Mouse (Mus musculus): ENCODE results near the gene Smim24. TPM values are rescaled to one million over a fixed set of nuclear protein-coding genes. Genes with fewer than 3 reads are reported as not detected.

Smim24 gene
- total RNA-seq (2015; ENCODE audit: low replicate concordance) (5.4 TPM in 1 of 2 replicates, not detected in the other), total RNA-seq (2017; ENCODE audit: low replicate concordance) (1.8 and 3.8 TPM in 2 replicates)

DNA sequence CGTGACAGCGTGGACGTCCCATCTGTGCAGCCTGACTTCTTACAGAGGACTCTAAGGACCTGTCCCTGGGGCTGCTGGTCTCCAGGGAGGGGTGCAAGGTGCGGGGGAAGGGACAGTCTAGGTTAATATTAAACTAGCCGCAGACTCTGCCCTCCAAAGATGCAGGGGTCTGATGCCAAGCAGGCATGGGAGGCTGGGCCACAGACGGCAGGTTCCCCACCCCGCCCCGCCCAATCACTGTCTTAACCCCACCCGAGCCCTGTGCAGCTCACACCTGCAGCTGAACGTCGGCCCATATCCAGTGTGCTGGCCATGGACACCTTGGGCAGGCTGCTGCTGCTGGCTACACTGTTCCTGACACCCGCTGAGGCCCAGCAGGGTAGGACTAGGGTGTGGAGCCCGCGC lies at the start of gene Smim24:
TSS of gene Smim24 (plus strand) at position 271 of the 405 bp plus-strand sequence.
- no peak for ATAC-seq (replicated peaks; ENCODE audit: low FRiP score, poor library complexity, severe bottlenecking)

- no peak for ATAC-seq (replicated peaks; ENCODE audit: low FRiP score, poor library complexity, severe bottlenecking)
Observed at GRCm38 (mm10) chr10:81344421-81345161, 48.3 kb upstream of the Smim24 start.

GRCm38 (mm10) chr10:81345162-81345534 lies 47.7 kb upstream of the Smim24 start:
- no peak for ATAC-seq (replicated peaks; ENCODE audit: low FRiP score, poor library complexity, severe bottlenecking)

DNA sequence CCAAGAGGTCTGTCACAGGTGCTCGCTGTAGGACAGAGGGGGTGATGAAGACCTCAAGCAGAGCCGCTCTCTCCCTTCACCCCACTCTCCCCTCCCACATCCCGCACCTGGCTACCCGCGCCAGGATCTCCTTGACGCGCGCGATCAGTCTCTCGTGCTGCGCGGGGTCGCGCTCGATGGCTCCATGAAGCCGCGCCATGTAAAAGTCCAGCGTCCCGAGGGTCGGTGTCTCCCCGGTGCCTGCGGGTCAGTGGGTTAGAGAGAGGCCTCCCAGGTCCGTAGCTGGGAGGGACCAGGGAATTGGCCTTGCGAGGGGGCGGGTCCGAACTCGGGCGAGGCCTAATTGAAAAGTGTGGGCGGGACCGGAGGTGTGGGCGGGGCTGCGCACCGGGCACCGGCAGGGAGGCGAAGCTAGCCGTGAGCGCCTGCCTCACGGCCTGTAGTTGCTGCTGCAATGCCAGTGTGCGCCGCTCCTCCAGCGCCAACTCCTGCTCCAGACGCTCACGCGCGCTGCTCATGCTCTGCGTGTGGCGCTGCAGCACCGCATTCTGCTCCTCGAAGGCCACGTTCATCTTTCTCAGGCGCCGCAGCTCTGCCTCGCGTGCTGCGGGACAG lies 46.3 kb upstream of the Smim24 start:
- peak; percentile 59 for ATAC-seq (replicated peaks; ENCODE audit: low FRiP score, poor library complexity, severe bottlenecking)

GRCm38 (mm10) chr10:81349146-81349545 lies 43.7 kb upstream of the Smim24 start:
- peak; percentile 60 for ATAC-seq (replicated peaks; ENCODE audit: low FRiP score, poor library complexity, severe bottlenecking)

- no peak for ATAC-seq (replicated peaks; ENCODE audit: low FRiP score, poor library complexity, severe bottlenecking)
Observed at GRCm38 (mm10) chr10:81349961-81350350, 42.9 kb upstream of the Smim24 start.

- ATAC-seq (replicated peaks; ENCODE audit: low FRiP score, poor library complexity, severe bottlenecking), result peak; percentile 80
Observed at GRCm38 (mm10) chr10:81350351-81351063, 42.3 kb upstream of the Smim24 start, which contains the start of gene Hmg20b. TSS of gene Hmg20b (minus strand) at chr10:81350480.

- peak; percentile 48 for ATAC-seq (replicated peaks; ENCODE audit: low FRiP score, poor library complexity, severe bottlenecking)
Observed at GRCm38 (mm10) chr10:81351678-81352291, 41.1 kb upstream of the Smim24 start.

DNA sequence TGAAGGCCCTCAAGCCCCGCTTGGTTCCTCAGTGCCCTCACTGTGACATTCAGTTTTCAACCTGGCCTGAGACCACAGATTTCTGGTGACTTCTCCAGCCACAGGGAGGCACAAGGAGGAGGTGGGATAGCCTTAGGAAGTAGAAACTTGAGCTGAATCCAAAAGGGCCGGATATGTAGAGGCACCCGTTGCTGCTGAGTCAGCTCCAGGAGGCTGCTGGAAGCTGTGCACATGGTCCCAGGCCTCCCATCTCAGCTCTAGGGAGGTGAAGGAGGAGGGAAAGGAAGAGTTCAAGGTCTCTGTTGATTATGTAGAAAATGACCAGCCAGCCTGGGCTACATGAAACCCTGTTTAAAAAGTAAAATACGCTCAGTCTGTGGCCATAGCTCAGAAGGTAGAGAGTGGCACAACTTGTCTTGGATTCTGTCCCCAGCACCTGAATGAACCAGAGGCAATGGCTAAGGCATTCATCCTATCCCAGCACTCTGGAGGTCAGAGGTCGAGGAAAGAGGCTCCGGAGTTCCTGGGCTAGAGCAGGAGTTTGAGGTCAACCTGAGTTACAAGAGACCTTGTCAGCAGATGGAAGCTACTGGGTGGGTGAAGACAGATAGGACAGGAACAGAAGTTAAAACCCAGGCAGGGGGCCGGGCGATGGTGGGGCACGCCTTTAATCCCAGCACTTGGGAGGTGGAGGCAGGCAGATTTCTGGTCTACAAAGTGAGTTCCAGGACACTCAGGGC lies 37.9 kb upstream of the Smim24 start:
- ATAC-seq (replicated peaks; ENCODE audit: low FRiP score, poor library complexity, severe bottlenecking), result no peak

GRCm38 (mm10) chr10:81355533-81355932 lies 37.3 kb upstream of the Smim24 start:
- no peak for ATAC-seq (replicated peaks; ENCODE audit: low FRiP score, poor library complexity, severe bottlenecking)

GRCm38 (mm10) chr10:81356352-81356990 lies 36.4 kb upstream of the Smim24 start:
- ATAC-seq (replicated peaks; ENCODE audit: low FRiP score, poor library complexity, severe bottlenecking), result no peak

DNA sequence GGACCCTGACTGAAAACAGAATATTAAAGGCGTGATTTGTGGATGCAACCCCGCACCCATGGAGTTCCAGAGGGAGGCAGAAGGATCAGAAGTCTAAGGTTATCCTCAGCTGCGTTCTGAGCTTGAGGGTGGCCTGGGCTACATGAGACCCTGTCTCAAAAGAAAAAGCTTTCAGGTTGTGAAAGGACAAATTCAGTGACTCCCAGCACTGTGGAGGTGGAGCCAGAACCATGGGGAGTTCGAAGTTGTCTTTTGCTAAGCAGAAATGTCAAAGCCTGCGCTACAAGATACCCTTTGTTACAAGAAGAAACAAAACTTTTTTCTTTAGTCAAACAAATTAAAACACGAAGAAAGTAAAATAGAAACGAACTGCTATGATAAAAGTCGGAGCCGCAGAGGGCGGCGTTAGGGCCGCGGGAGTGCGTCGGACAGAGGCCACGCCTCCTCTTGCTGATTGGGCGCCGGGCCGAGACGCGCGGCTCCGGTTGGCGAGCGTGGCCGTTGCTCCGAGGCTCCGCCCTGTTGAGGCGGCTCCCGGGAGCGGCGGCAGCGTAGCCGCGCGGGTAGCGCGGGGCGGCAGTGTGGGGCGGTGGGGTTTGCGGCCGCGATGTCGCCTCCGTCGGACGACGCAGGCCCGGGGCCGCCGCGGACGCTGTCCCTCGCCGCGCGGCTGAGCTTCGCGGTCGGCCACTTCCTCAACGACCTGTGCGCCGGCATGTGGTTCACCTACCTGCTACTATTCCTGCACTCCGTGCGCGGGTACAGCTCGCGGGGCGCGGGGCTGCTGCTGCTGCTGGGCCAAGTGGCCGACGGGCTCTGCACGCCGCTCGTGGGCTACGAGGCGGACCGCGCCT lies 35.6 kb upstream of the Smim24 start, which contains the start of gene Mfsd12:
TSS of gene Mfsd12 (plus strand) at position 501 of the 854 bp plus-strand sequence.
- ATAC-seq (replicated peaks; ENCODE audit: low FRiP score, poor library complexity, severe bottlenecking), result peak; percentile 76

DNA sequence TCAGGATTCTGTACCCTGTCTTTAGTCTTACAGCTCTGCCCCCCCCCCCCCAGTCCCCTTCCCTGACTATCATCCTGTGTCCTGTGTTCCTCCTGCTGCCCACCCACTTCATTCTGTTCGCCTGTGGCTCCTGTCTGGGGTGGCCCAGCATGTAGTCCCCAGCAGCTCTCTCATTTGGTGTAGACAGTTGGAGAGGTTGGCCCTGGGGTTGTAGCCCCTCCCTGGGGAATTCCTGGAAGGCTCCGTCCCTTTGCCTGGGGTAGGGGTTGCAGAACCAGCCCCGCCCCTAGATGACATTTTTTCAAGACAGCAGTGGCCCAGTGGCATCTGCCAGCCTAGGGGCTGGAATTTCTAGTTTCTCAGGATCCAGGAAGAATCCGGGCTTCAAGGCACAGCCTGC lies 34.6 kb upstream of the Smim24 start:
- ATAC-seq (replicated peaks; ENCODE audit: low FRiP score, poor library complexity, severe bottlenecking), result no peak

DNA sequence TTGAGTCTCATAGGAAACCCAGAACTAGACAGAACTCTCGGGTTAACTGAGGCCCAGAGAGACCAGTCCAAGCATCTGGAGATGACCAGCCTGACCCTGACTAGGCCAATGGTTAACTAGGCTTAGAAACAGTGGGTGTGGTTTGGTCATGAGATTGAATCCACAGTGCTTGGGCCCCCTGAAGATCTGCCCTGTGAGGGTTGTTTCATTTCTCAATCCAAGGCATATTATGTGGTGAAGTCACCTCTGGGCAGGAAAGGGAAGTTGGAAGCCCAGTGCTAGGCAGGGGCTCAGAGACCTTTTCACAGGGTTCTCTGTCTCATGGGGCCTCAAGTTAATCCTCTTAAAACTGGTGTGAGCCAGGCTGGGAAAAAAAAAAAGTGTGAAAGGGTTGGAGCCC lies 34.0 kb upstream of the Smim24 start:
- ATAC-seq (replicated peaks; ENCODE audit: low FRiP score, poor library complexity, severe bottlenecking), result no peak

DNA sequence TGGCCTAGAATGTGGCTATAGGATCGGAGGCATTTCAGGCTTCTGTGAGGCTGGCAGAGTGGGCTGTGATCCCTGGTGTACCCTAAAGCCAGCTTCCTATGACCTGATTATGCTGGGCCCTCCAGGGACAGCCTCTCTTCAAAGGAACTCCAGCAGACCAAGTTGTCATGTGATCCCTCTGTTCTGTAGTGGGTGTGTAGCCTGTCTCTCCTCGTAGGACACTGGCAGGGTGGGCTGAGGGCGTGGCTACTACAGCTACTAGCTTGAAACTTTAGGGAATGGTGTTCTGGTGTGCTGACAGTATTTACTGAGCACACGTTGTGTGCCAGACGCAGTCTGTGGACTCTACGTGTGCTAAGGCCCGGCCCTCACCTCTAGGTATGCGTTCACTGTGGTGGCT lies 32.1 kb upstream of the Smim24 start:
- ATAC-seq (replicated peaks; ENCODE audit: low FRiP score, poor library complexity, severe bottlenecking), result no peak

DNA sequence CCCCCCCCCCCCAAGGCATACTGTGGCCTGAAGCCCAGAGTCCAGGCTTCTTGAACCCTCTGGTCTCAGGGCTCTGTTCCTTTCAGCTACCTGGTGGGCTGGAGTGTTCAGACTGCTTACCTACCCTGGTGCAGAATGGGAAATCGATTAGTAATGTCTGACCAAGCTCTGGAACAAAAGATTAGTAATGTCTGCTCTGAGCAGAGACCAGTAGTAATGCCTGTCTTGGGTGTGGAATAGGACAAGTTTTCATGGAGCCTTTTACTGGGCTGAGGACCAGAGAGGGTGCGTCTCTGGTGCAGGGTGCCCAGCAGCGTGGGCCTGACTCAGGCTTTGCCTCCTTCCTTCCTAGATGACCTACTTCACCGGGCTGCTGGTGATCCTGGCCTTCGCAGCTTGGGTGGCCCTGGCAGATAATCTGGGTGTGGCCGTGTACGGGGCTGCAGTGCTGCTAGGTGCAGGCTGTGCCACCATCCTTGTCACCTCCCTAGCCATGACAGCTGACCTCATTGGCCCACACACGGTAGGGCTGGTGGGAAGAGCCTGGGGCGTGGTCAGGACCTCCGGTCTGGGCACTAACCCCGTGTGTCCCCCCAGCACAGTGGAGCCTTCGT lies 30.4 kb upstream of the Smim24 start:
- ATAC-seq (replicated peaks; ENCODE audit: low FRiP score, poor library complexity, severe bottlenecking), result peak; percentile 60

- no peak for ATAC-seq (replicated peaks; ENCODE audit: low FRiP score, poor library complexity, severe bottlenecking)
Observed at GRCm38 (mm10) chr10:81363436-81364346, 29.2 kb upstream of the Smim24 start.

Data from erythroblast, adult 5-6 weeks (primary cell).